Mouse (Mus musculus) megakaryocyte, embryonic 14.5 days (primary cell): Measurements from ENCODE around the gene Nptn. TPM values are rescaled to one million over a fixed set of nuclear protein-coding genes. Genes with fewer than 3 reads are reported as not detected.

ENCODE experiments used
- H3K27me3 ChIP-seq: replicated peaks from 2 replicates; pipeline ENCODE3; 2012; ENCODE audit warnings: inconsistent platforms
- H3K36me3 ChIP-seq: replicated peaks from 2 replicates; pipeline ENCODE3; 2012; ENCODE audit warnings: low read length, inconsistent platforms, mixed read lengths
- H3K4me1 ChIP-seq: 2 replicates; pipeline ENCODE4 v1.6.1; 2012; ENCODE audit warnings: inconsistent platforms
- H3K4me3 ChIP-seq: replicated peaks from 2 replicates; pipeline ENCODE3; 2012; ENCODE audit warnings: moderate library complexity, mild to moderate bottlenecking, inconsistent platforms
- H3K9me3 ChIP-seq: 2 replicates; pipeline ENCODE4 v1.6.1; 2012; ENCODE audit warnings: inconsistent platforms
- FLI1 ChIP-seq: IDR thresholded peaks from 2 replicates; pipeline ENCODE4 v1.6.1; 2012; ENCODE audit warnings: low read length, inconsistent platforms, mixed read lengths
- GATA1 ChIP-seq: IDR thresholded peaks from 3 replicates; pipeline ENCODE4 v1.6.1; 2012; ENCODE audit warnings: mixed read lengths, low read length, inconsistent platforms, borderline replicate concordance
- polyA plus RNA-seq: library from polyadenylated mRNA; stranded (reverse); fragments of >175 nt; gene quantifications from 2 replicates; pipeline ENCODE4 v1.2.3, GENCODE M21; 2012; ENCODE audit warnings: low replicate concordance; ENCODE audit not compliant: insufficient read depth

The Nptn gene
- 231 and 377 TPM in 2 replicates for polyA plus RNA-seq

GRCm38 (mm10) chr9:58581958-58582540 lies at the start of gene Nptn:
Gene Nptn (plus strand): TSS chr9:58582240.
- Histone ChIP-seq H3K4me1 (peaks cover 58% of the 10 kb centered on the region), H3K4me3 (peak within 1 kb of the TSS; percentile 97), H3K27me3 (peaks cover 2% of the 10 kb centered on the region), H3K9me3 (no peaks in the 10 kb centered on the region), H3K36me3 (peaks cover 2% of the 10 kb centered on the region)
- TF ChIP-seq GATA1 (no peak), FLI1 (no peak)

GRCm38 (mm10) chr9:58533322-58533721 lies 48.7 kb upstream of the Nptn start:
- peaks cover 47% of the 10 kb centered on the region for H3K27me3 ChIP-seq
- no peak for TF ChIP-seq GATA1
- peaks cover 2% of the 10 kb centered on the region for H3K9me3 ChIP-seq
- H3K4me1 ChIP-seq: peaks cover 41% of the 10 kb centered on the region
- peaks cover 20% of the 10 kb centered on the region for H3K36me3 ChIP-seq
- H3K4me3 ChIP-seq: no peak overlapping the region

DNA sequence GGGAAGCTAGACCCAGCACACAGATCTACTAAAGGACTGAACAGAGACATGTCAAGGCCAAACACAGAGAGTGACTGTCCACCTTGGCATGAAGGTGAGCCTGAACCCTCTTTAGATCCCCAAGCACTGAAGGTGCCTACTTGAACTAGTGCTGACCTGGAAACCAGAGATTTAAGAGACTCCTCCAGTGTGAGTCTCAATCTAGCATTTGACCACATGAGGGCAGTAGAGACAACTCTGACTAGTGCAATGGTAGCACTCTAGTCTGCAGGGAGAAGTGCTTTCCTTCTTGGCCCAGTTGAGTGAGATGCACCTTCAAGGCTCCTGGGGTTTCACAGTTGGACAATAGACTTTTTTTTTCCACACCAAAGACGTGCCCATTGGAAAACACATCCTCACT lies 47.3 kb upstream of the Nptn start:
- TF ChIP-seq GATA1 (no peak), FLI1 (no peak)
- peaks cover 26% of the 10 kb centered on the region for H3K36me3 ChIP-seq
- H3K4me1 ChIP-seq: peaks cover 45% of the 10 kb centered on the region
- peaks cover 8% of the 10 kb centered on the region for H3K9me3 ChIP-seq
- peaks cover 39% of the 10 kb centered on the region for H3K27me3 ChIP-seq
- no peak overlapping the region for H3K4me3 ChIP-seq

DNA sequence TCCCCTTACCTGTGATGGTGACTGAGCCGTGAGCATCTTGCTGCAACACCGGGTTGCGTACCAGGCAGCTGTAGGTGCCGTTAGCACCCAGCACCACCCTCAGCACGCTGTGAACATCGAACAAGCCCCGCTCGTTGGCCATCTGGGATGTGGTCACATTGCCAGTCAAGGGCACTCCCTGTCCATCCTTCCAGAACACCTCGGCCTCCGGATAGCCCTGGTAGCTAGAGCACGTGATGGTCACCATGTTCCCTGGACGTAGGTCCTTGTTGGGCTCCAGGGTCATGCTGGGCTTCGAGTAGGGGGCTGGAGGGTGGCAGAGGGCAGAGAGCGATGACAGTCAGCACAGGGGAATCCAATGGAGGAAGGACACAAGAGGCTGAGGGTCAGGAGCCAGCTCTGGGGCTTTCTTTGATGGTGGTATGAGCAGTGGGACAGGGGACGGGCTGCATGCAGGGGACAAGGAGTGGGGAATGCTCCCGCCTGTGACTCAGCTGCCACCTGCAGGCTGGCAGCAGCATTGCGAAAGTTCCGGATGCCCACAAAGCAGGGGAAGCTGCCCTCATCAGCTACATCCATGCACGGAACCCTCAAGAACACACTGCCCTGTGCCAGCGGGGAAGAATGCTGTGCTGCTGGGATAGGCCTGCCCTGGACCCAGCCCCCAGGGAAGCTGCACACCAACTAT lies 46.4 kb upstream of the Nptn start:
- Histone ChIP-seq H3K27me3 (peaks cover 30% of the 10 kb centered on the region), H3K9me3 (peaks cover 8% of the 10 kb centered on the region), H3K4me3 (peak overlapping the region; percentile 2), H3K36me3 (peaks cover 24% of the 10 kb centered on the region), H3K4me1 (peaks cover 53% of the 10 kb centered on the region)
- TF ChIP-seq GATA1 (no peak), FLI1 (no peak)

GRCm38 (mm10) chr9:58537774-58538173 lies 44.3 kb upstream of the Nptn start:
- no peak for TF ChIP-seq FLI1
- TF ChIP-seq GATA1: no peak
- Histone ChIP-seq H3K9me3 (peaks cover 8% of the 10 kb centered on the region), H3K4me3 (peak overlapping the region; percentile 31), H3K36me3 (peaks cover 24% of the 10 kb centered on the region), H3K4me1 (peaks cover 65% of the 10 kb centered on the region), H3K27me3 (peaks cover 17% of the 10 kb centered on the region)

- Histone ChIP-seq H3K27me3 (peaks cover 13% of the 10 kb centered on the region), H3K9me3 (peaks cover 8% of the 10 kb centered on the region), H3K4me1 (peaks cover 85% of the 10 kb centered on the region), H3K4me3 (no peak overlapping the region), H3K36me3 (peaks cover 22% of the 10 kb centered on the region)
- TF ChIP-seq GATA1 (no peak), FLI1 (no peak)
Measured at GRCm38 (mm10) chr9:58539886-58540285, 42.2 kb upstream of the Nptn start.

- peaks cover 88% of the 10 kb centered on the region for H3K4me1 ChIP-seq
- peaks cover 27% of the 10 kb centered on the region for H3K27me3 ChIP-seq
- peak; percentile 92; the same call in 1 of the 2 replicates for TF ChIP-seq FLI1
- no peak for TF ChIP-seq GATA1
- H3K9me3 ChIP-seq: peaks cover 8% of the 10 kb centered on the region
- H3K36me3 ChIP-seq: peaks cover 14% of the 10 kb centered on the region
- H3K4me3 ChIP-seq: peak overlapping the region; percentile 76
Measured at GRCm38 (mm10) chr9:58541895-58542338, 40.1 kb upstream of the Nptn start.

DNA sequence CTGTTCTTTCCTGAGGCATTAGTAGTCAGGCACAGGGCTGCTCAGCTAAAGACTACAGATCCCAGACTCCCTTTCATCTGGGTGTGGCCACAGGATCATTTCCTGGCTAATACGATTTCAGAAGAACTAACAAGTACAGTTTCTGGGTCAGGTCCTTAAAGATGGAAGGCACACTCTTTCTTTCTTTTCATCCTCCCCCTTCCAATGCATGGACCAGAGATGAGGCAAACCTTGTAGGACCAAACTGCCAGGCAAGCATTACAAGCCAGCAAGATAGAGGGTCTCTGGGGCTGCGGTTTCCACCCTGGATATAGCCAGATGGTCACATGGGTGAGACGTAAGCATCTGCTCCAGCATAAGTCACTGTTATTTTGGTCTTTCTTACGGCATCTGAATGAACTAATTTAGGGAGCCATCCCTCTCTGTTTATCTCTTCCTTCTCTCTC lies 37.1 kb upstream of the Nptn start:
- H3K36me3 ChIP-seq: no peaks in the 10 kb centered on the region
- H3K27me3 ChIP-seq: peaks cover 47% of the 10 kb centered on the region
- no peaks in the 10 kb centered on the region for H3K9me3 ChIP-seq
- peak overlapping the region; percentile 71 for H3K4me3 ChIP-seq
- TF ChIP-seq GATA1 (no peak), FLI1 (no peak)
- peaks cover 95% of the 10 kb centered on the region for H3K4me1 ChIP-seq

DNA sequence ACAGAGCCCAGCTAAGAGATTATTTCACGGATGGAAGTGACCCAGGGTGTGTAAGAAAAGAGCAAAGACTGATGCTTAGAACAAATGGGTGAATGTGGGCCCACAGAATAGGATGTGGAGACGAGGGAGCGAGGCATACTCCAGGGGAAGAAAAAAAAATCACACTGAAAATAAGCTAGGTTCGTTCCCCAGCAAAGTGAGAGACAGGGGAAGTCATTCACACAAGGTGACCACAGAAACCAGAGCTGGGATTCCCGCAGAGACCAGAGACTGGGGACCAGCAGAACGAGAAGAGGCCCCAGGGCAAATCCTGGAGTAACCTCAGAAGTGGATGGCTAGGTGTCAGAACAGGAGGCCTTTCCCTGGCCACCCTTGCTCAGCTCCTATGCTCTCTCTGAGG lies 36.6 kb upstream of the Nptn start:
- H3K36me3 ChIP-seq: no peaks in the 10 kb centered on the region
- no peaks in the 10 kb centered on the region for H3K9me3 ChIP-seq
- H3K4me3 ChIP-seq: peak overlapping the region; percentile 34
- TF ChIP-seq GATA1: no peak
- no peak for TF ChIP-seq FLI1
- peaks cover 90% of the 10 kb centered on the region for H3K4me1 ChIP-seq
- peaks cover 51% of the 10 kb centered on the region for H3K27me3 ChIP-seq

DNA sequence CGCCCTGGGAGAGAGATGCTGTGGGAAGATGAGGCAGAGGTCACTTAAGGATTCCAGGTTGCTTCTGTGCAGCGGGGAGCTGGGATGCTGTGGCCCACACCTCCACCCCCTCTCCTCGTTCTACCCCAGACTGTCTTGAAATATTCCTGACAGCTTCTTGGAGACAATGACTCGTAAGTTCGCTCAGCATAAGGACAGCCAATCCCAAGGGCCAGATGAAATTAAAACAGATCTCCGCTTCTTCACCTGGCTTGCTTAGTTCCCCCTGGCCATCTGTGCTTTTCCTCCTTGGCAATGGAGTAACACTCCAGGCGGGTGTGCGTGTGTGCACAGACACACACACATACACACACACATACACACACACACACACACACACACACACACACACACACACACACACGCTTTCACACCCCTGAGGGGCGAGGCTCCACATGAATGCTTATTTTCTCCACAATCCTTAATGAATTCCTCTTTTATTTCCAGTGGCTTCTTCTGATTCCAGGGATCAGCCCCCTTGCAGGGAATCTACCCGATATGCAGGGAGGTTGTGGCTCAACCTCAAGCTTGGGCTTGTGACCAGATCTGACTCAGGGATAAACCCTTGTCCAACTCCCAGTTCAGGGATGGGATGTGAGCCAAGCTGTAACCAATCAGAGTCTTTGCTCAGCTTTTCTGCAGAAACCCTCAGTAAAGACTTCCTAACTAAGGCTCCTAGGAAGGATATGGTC lies 35.2 kb upstream of the Nptn start:
- TF ChIP-seq FLI1 (no peak), GATA1 (no peak)
- no peak overlapping the region for H3K4me3 ChIP-seq
- peaks cover 64% of the 10 kb centered on the region for H3K27me3 ChIP-seq
- no peaks in the 10 kb centered on the region for H3K36me3 ChIP-seq
- H3K9me3 ChIP-seq: no peaks in the 10 kb centered on the region
- H3K4me1 ChIP-seq: peaks cover 85% of the 10 kb centered on the region
